Mouse (Mus musculus): ENCODE measurements around the gene Vps52.

Gene Vps52

GRCm38 (mm10) chr17:33920282-33921097 lies 35.1 kb upstream of the Vps52 start:
- peak; percentile 95 to 97 for DNase-seq

- no peak for DNase-seq
Observed at GRCm38 (mm10) chr17:33921361-33921760, 34.3 kb upstream of the Vps52 start.

- peak; percentile 66 to 82 for DNase-seq
Observed at GRCm38 (mm10) chr17:33924577-33925283, 30.9 kb upstream of the Vps52 start.

- DNase-seq = no peak
Observed at GRCm38 (mm10) chr17:33925406-33926116, 30.1 kb upstream of the Vps52 start.

GRCm38 (mm10) chr17:33926207-33926932 lies 29.2 kb upstream of the Vps52 start:
- peak; percentile 39 to 44 for DNase-seq

GRCm38 (mm10) chr17:33928251-33928947 lies 27.2 kb upstream of the Vps52 start:
- no peak for DNase-seq

GRCm38 (mm10) chr17:33929371-33930279 lies 26.0 kb upstream of the Vps52 start, which contains the start of gene Rgl2:
Gene Rgl2 (plus strand): TSS chr17:33929543.
- peak; percentile 98 to 99 for DNase-seq

- DNase-seq = peak; percentile 68
Observed at GRCm38 (mm10) chr17:33930280-33931158, 25.1 kb upstream of the Vps52 start.

- DNase-seq = no peak
Observed at GRCm38 (mm10) chr17:33931159-33931866, 24.3 kb upstream of the Vps52 start.

- peak in 1 of 2 experiments; percentile 10 for DNase-seq
Observed at GRCm38 (mm10) chr17:33931947-33932346, 23.7 kb upstream of the Vps52 start.

- DNase-seq = no peak
Observed at GRCm38 (mm10) chr17:33932448-33932847, 23.2 kb upstream of the Vps52 start.

- DNase-seq = no peak
Observed at GRCm38 (mm10) chr17:33932970-33933369, 22.6 kb upstream of the Vps52 start.

GRCm38 (mm10) chr17:33935422-33936055 lies 20.1 kb upstream of the Vps52 start:
- no peak for DNase-seq

- peak in 1 of 2 experiments; percentile 19 for DNase-seq
Observed at GRCm38 (mm10) chr17:33936993-33937392, 18.6 kb upstream of the Vps52 start.

GRCm38 (mm10) chr17:33938783-33939182 lies 16.8 kb upstream of the Vps52 start:
- no peak for DNase-seq

GRCm38 (mm10) chr17:33940206-33940805 lies 15.3 kb upstream of the Vps52 start, which contains the start of the genes Pfdn6 and Wdr46:
Gene Pfdn6 (minus strand): TSS chr17:33940343.
Gene Wdr46 (plus strand): TSS chr17:33940660.
- peak; percentile 91 to 93 for DNase-seq

- DNase-seq = peak in 1 of 2 experiments; percentile 43
Observed at GRCm38 (mm10) chr17:33940981-33941380, 14.6 kb upstream of the Vps52 start.

- DNase-seq = no peak
Observed at GRCm38 (mm10) chr17:33941381-33941780, 14.2 kb upstream of the Vps52 start.
